ENCODE assay signal across 16 mouse cellular contexts in the genomic region with DNA sequence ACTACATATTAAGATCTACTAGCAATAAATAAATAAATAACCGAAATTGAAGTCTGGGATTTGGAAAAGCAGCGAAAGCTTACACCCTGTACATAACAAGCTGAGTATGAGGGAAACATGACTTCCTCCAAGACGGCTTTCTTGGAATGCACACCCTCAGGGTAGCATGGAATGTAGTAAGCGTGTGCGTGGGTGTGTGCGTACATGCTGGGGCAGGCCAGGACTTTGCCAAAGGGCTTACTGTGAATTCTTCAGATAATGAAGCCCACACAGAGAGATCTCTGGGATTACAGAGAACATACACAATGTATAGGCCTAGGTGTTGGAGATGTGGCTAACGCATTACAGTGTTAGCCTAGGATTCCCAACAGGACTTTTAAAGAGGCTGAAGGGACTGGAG. TPM values are rescaled to one million over a fixed set of nuclear protein-coding genes. Genes with fewer than 3 reads are reported as not detected.
"Had no signal": no experiment of that assay in that cellular context is flagged by ENCODE, and none has a peak within 500 bp of the region (broad histone marks: within the 10 kb centered on the region; RNA-seq: fewer than 3 reads in every experiment).

No protein-coding gene starts in this region.

- H3K27ac ChIP-seq: kidney, postnatal 0 days; liver, embryonic 13.5 days; macrophage; midbrain, embryonic 15.5 days; neural tube, embryonic 12.5 days; stomach, embryonic 15.5 days had no signal

- ATAC-seq: intestine, embryonic 16.5 days; liver, postnatal 0 days; midbrain, embryonic 15.5 days had no signal

- H3K27me3 ChIP-seq: liver, embryonic 13.5 days; megakaryocyte, embryonic 14.5 days; midbrain, embryonic 15.5 days; neural tube, embryonic 12.5 days; stomach, embryonic 15.5 days had no signal

- H3K36me3 ChIP-seq: liver, embryonic 13.5 days; midbrain, embryonic 15.5 days; neural tube, embryonic 12.5 days; stomach, embryonic 15.5 days had no signal

- H3K4me2 ChIP-seq: liver, embryonic 13.5 days; midbrain, embryonic 11.5 days; midbrain, embryonic 15.5 days; neural tube, embryonic 12.5 days; stomach, embryonic 15.5 days had no signal

- H3K4me3 ChIP-seq: liver, embryonic 13.5 days; megakaryocyte, embryonic 14.5 days; midbrain, embryonic 15.5 days; neural tube, embryonic 12.5 days; stomach, embryonic 15.5 days had no signal

- DNase-seq: kidney, adult 8-10 months; left cerebral cortex, postnatal 4 days; liver, embryonic 13.5 days; liver, postnatal 0 days; retina, postnatal 1 day; right cerebral cortex, postnatal 14 days; thymus, postnatal 4 days had no signal

- H3K9me3 ChIP-seq: liver, embryonic 13.5 days; megakaryocyte, embryonic 14.5 days; midbrain, embryonic 15.5 days; neural tube, embryonic 12.5 days; stomach, embryonic 15.5 days had no signal

- H3K9ac ChIP-seq: liver, embryonic 13.5 days; liver, postnatal 0 days; midbrain, embryonic 15.5 days; neural tube, embryonic 12.5 days; stomach, embryonic 15.5 days had no signal

RNA-seq across cellular contexts. Expression of gene Syna, which starts 17.6 kb away (rescaled TPM):
- polyA plus RNA-seq: intestine, embryonic 16.5 days; liver, embryonic 13.5 days; liver, postnatal 0 days; macrophage; spleen, adult 2 months had no signal
